Mouse (Mus musculus) bone marrow macrophage, adult 2 months (primary cell): Measurements from ENCODE around the gene Atp6v1e2. TPM values are rescaled to one million over a fixed set of nuclear protein-coding genes. Genes with fewer than 3 reads are reported as not detected.

ENCODE experiments used
- H3K27ac ChIP-seq: 2 replicates; pipeline ENCODE4 v1.5.1; 2012; ENCODE audit warnings: low read depth, low read length; ENCODE audit not compliant: insufficient read depth
- H3K4me1 ChIP-seq: 2 replicates; pipeline ENCODE4 v1.6.1; 2012; ENCODE audit warnings: low read length; ENCODE audit not compliant: control insufficient read depth, insufficient read depth
- H3K4me3 ChIP-seq: 2 replicates; pipeline ENCODE4 v1.5.1; 2012; ENCODE audit warnings: mild to moderate bottlenecking, low read length, moderate library complexity; ENCODE audit not compliant: insufficient read depth
- CTCF ChIP-seq: IDR thresholded peaks from 2 replicates; pipeline ENCODE4 v1.5.1; 2012; ENCODE audit warnings: low read depth, mild to moderate bottlenecking, low read length, moderate library complexity
- POLR2A ChIP-seq: IDR thresholded peaks from 2 replicates; pipeline ENCODE4 v1.6.1; 2012; ENCODE audit warnings: mild to moderate bottlenecking, low read depth, low read length, borderline replicate concordance
- polyA plus RNA-seq: library from polyadenylated mRNA; stranded (reverse); fragments of >200 nt; gene quantifications from 2 replicates; pipeline ENCODE4 v1.2.4, GENCODE M21; 2012; ENCODE audit not compliant: missing spikeins, insufficient read depth, insufficient read length

Gene Atp6v1e2
- polyA plus RNA-seq, 1 experiment, result not detected

DNA sequence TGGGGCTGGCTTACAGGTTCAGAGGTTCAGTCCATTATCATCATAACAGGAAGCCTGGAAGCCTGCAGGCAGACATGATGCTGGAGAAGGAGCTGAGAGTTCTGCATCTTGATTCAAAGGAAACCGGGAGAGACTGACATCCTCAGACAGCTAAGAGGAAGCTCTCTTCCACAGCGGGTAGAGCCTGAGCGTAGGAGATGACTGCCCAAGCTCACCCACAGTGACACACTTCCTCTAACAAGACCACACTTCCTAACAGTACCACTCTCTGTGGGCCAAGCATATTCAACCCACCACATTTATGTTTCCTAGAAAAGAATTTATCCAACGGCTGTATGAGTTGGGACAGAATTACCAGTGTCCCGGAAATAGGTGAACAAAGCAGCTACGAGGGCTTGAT lies 30.8 kb upstream of the Atp6v1e2 start:
- H3K4me3 ChIP-seq, result no peak overlapping the region
- peak overlapping the region; percentile 70 for H3K27ac ChIP-seq
- TF ChIP-seq CTCF, result no peak
- TF ChIP-seq POLR2A, result no peak
- H3K4me1 ChIP-seq, result peaks cover 31% of the 10 kb centered on the region

- H3K4me3 ChIP-seq, result no peak overlapping the region
- peaks cover 50% of the 10 kb centered on the region for H3K4me1 ChIP-seq
- TF ChIP-seq CTCF (no peak), POLR2A (no peak)
- H3K27ac ChIP-seq, result peak overlapping the region; percentile 78
These were observed 28.7 kb upstream of the Atp6v1e2 start for GRCm38 (mm10) chr17:86976387-86976786.

DNA sequence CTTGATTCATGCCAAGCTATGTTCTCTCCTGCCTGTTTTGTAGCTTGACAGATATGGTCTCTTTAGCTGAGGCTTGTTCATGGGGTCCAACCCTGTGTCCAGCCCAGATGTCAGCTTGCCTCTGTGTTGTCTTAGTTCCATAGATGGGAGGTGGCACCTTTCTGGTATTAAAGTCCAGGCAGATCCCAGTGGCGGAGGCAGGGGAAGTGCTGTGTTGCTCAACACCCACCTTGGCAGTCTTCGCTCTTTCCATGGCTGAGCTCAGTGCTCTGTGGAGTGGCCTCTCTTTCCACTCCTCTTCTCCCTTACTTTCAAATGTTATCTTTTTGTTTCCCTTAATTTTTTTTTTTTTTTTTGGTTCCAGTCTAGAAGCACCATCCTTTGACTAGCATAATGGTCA lies 25.4 kb upstream of the Atp6v1e2 start:
- Histone ChIP-seq H3K4me3 (no peak overlapping the region), H3K27ac (peak overlapping the region; percentile 83), H3K4me1 (peaks cover 75% of the 10 kb centered on the region)
- TF ChIP-seq POLR2A, result no peak
- no peak for TF ChIP-seq CTCF

DNA sequence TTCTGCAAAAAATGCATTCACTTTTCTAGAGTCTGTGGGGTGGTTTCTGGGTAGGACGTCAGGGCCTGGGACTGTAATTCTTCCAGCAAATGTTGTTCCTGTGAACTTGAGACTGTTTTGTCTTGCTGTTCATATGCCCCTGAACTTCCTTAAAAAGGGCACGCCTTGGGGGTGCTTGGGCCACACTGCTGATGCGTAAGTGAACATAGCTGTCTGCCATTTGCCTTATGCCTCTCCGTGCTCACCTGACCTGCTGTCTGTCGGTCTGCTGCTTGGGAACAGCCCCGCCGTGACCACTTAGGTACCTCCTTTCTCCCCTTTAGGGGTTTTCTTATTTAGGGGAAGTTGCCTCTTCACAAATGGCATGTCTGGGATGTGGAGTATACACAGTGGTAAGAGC lies 24.2 kb upstream of the Atp6v1e2 start:
- Histone ChIP-seq H3K27ac (peak overlapping the region; percentile 83), H3K4me1 (peaks cover 80% of the 10 kb centered on the region), H3K4me3 (no peak overlapping the region)
- TF ChIP-seq POLR2A (no peak), CTCF (no peak)

GRCm38 (mm10) chr17:86971036-86971435 lies 23.3 kb upstream of the Atp6v1e2 start:
- peaks cover 76% of the 10 kb centered on the region for H3K4me1 ChIP-seq
- H3K4me3 ChIP-seq, result no peak overlapping the region
- no peak for TF ChIP-seq POLR2A
- TF ChIP-seq CTCF, result no peak
- peak overlapping the region; percentile 83 for H3K27ac ChIP-seq

- no peak overlapping the region for H3K4me3 ChIP-seq
- H3K4me1 ChIP-seq, result peaks cover 82% of the 10 kb centered on the region
- peak overlapping the region; percentile 83; the same call in 1 of the 2 replicates for H3K27ac ChIP-seq
- no peak for TF ChIP-seq CTCF
- TF ChIP-seq POLR2A, result no peak
These were observed 22.5 kb upstream of the Atp6v1e2 start for GRCm38 (mm10) chr17:86970026-86970750.

GRCm38 (mm10) chr17:86969582-86969981 lies 21.9 kb upstream of the Atp6v1e2 start:
- Histone ChIP-seq H3K27ac (peak overlapping the region; percentile 40; the same call in 1 of the 2 replicates), H3K4me3 (no peak overlapping the region), H3K4me1 (peaks cover 82% of the 10 kb centered on the region)
- no peak for TF ChIP-seq POLR2A
- TF ChIP-seq CTCF, result no peak

- peaks cover 76% of the 10 kb centered on the region for H3K4me1 ChIP-seq
- H3K27ac ChIP-seq, result no peak overlapping the region
These were observed 20.9 kb upstream of the Atp6v1e2 start for GRCm38 (mm10) chr17:86968581-86968980.

DNA sequence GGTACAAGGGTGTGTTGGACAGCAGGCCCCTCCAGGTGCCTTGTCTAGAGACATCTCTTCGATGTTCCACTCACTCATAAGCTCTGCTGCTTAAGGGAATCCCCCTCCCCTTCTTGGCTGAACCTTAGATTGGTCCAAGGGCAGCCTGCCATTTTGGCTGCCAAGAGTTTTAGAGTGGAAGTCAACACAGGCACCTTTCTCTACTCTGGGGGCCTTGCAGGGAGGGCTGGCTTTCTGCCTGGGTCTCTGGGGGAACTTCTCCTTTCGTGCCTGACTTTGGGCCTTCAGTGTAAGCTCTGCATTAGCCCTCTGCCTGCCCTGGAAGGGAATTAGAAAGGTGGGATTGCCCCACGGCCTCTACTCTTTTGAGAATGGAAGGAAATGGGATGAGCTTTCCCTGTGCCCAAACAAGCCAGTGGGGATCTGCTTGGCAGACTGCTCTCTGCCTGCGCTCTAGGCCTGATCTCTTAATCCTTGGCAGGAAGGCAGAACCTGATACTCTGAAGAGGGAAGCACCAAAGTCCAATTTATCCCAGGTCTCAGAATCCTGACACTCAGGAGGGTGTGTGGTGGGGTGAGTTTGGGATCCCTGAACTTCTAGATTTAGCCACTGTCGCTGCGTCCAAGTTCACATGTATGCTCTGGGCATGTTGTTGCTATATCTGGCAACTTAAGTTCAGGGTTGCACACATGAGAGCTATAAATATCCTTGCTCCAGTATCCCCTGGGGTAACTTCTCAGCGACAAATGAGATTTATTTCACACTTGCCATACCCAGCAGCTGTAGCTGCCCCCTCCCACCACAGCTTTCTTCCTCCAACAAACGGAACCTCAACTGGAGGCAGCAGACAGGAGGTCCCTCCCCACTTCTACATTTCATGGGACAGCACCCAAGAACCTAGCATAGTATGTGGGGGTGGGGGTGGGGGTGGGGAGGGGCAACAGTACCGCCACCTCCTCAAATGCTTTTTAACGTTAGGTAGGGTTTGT lies 20.1 kb upstream of the Atp6v1e2 start:
- TF ChIP-seq POLR2A (no peak), CTCF (no peak)
- peaks cover 69% of the 10 kb centered on the region for H3K4me1 ChIP-seq
- H3K4me3 ChIP-seq, result no peak overlapping the region
- peak overlapping the region; percentile 21; the same call in 1 of the 2 replicates for H3K27ac ChIP-seq

More at GRCm38 (mm10) chr17:86968581-86968980, 20.9 kb upstream of the Atp6v1e2 start:
- no peak overlapping the region for H3K4me3 ChIP-seq
- TF ChIP-seq CTCF (no peak), POLR2A (no peak)

- TF ChIP-seq CTCF (no peak), POLR2A (no peak)
- peaks cover 62% of the 10 kb centered on the region for H3K4me1 ChIP-seq
- peak overlapping the region; percentile 21; the same call in 1 of the 2 replicates for H3K27ac ChIP-seq
- no peak overlapping the region for H3K4me3 ChIP-seq
These were observed 19.4 kb upstream of the Atp6v1e2 start for GRCm38 (mm10) chr17:86967048-86967447.
